Mouse (Mus musculus) left cerebral cortex, postnatal 10 days (tissue): ENCODE measurements around the gene Wdr27. TPM values are rescaled to one million over a fixed set of nuclear protein-coding genes. Genes with fewer than 3 reads are reported as not detected.

Experiments
- total RNA-seq, 2 experiments: library from RNA; stranded (reverse); gene quantifications; 2 replicates each; pipeline ENCODE4 v1.2.3; 2021

The Wdr27 gene
- total RNA-seq, 2 experiments from 2014 or later = 3.6 to 4.6 TPM

Other genes starting within 250 kb of the Wdr27 start
- gene Thbs2, start 248.9 kb downstream of the Wdr27 start, total RNA-seq = 1 to 10 TPM; 7.5 to 7.9 TPM
- 10 to 100 TPM; 19.5 to 20.2 TPM for gene 1600012H06Rik, start within 50 bp of the Wdr27 start, total RNA-seq
- gene Phf10, start 18.1 kb upstream of the Wdr27 start, total RNA-seq = 10 to 100 TPM; 70.2 to 71.6 TPM
- gene 9030025P20Rik, start 35.3 kb upstream of the Wdr27 start, total RNA-seq = 1 to 10 TPM; 3.7 to 4.9 TPM
- 1 to 10 TPM in 1 of 2 experiments, not detected in 1; 1.1 TPM for gene Gm3417, start 35.6 kb upstream of the Wdr27 start, total RNA-seq
- 1 to 10 TPM; 3.8 TPM for gene Gm3435, start 67.0 kb upstream of the Wdr27 start, total RNA-seq
- 10 to 100 TPM; 39.1 to 45.8 TPM for gene Ermard, start 98.0 kb upstream of the Wdr27 start, total RNA-seq
- not detected for gene Tcte3, start 98.3 kb upstream of the Wdr27 start, total RNA-seq
- gene Gm3448, start 98.4 kb upstream of the Wdr27 start, total RNA-seq = 1 to 10 TPM; 5.5 to 6.3 TPM